ENCODE assay signal across 10 mouse cellular contexts in genomic region chr8:84125656-84126055, GRCm38 (mm10). TPM values are rescaled to one million over a fixed set of nuclear protein-coding genes. Genes with fewer than 3 reads are reported as not detected.
DNase-seq lines count a peak whose midpoint lies in the region; ATAC-seq and TF ChIP-seq lines count a peak whose summit lies in the region.
"Had no signal": no experiment of that assay in that cellular context is flagged by ENCODE, and none has a peak within 500 bp of the region (broad histone marks: within the 10 kb centered on the region; RNA-seq: fewer than 3 reads in every experiment).

Gene Podnl1, plus strand, starts transcription at chr8:84125989.

- H3K9me3 ChIP-seq in intestine, embryonic 14.5 days (ENCODE audit: control insufficient read depth, low read length) = no peaks in the 10 kb centered on the region
- no peaks in the 10 kb centered on the region for H3K9me3 ChIP-seq in intestine, postnatal 0 days (ENCODE audit: control insufficient read depth)
- H3K9me3 ChIP-seq: liver, embryonic 13.5 days had no signal

- no peak within 1 kb of the TSS for H3K4me2 ChIP-seq in intestine, embryonic 14.5 days (ENCODE audit: low read length)
- H3K4me2 ChIP-seq in intestine, postnatal 0 days (replicated peaks; ENCODE audit: low read depth) = no peak within 1 kb of the TSS
- H3K4me2 ChIP-seq: liver, embryonic 13.5 days had no signal

- no peaks in the 10 kb centered on the region for H3K36me3 ChIP-seq in intestine, embryonic 14.5 days (ENCODE audit: control insufficient read depth, insufficient read depth, low read length)
- H3K36me3 ChIP-seq in intestine, postnatal 0 days (ENCODE audit: control insufficient read depth, insufficient read depth) = no peaks in the 10 kb centered on the region
- H3K36me3 ChIP-seq: liver, embryonic 13.5 days had no signal

- no peaks in the 10 kb centered on the region for H3K27me3 ChIP-seq in intestine, embryonic 14.5 days (replicated peaks; ENCODE audit: control insufficient read depth, insufficient read depth, low read length)
- no peaks in the 10 kb centered on the region for H3K27me3 ChIP-seq in intestine, postnatal 0 days (replicated peaks; ENCODE audit: control insufficient read depth, insufficient read depth, low read length)

- H3K9ac ChIP-seq in intestine, embryonic 14.5 days (ENCODE audit: low read length) = no peak within 1 kb of the TSS
- no peak within 1 kb of the TSS for H3K9ac ChIP-seq in intestine, postnatal 0 days (ENCODE audit: low read depth, low read length)
- H3K9ac ChIP-seq: liver, embryonic 13.5 days had no signal

- H3K27ac ChIP-seq in intestine, embryonic 14.5 days (ENCODE audit: low read depth) = no peak within 1 kb of the TSS
- H3K27ac ChIP-seq in intestine, postnatal 0 days (ENCODE audit: low read depth, low read length) = no peak within 1 kb of the TSS
- H3K27ac ChIP-seq: liver, embryonic 13.5 days had no signal

- TF ChIP-seq CTCF in intestine, postnatal 0 days (IDR thresholded peaks at IDR 0.05; ENCODE audit: low read depth) = no peak

- 0 out of 2 replicates have a peak, but pooled peaks have one; percentile 48 for ATAC-seq in intestine, embryonic 14.5 days (replicated peaks; ENCODE audit: low FRiP score, low TSS enrichment, low read depth)
- no peak for ATAC-seq in intestine, postnatal 0 days
- ATAC-seq in CD4-positive, CD25-positive, alpha-beta regulatory T cell, adult 4 months = no peak
- ATAC-seq: forebrain, embryonic 16.5 days had no signal

- H3K4me1 ChIP-seq in intestine, embryonic 14.5 days (replicated peaks; ENCODE audit: control insufficient read depth, insufficient read depth, low read length) = no peaks in the 10 kb centered on the region
- no peaks in the 10 kb centered on the region for H3K4me1 ChIP-seq in intestine, postnatal 0 days (replicated peaks; ENCODE audit: control insufficient read depth, insufficient read depth, low read length)

- H3K4me3 ChIP-seq in intestine, embryonic 14.5 days (ENCODE audit: low read depth, low read length) = no peak within 1 kb of the TSS
- no peak within 1 kb of the TSS for H3K4me3 ChIP-seq in intestine, postnatal 0 days (ENCODE audit: low read depth, low read length)
- H3K4me3 ChIP-seq: liver, embryonic 13.5 days had no signal

- WGBS in intestine, embryonic 14.5 days = 38% methylated on average over 9 of the region's 9 CpGs
- 38% methylated on average over 9 of the region's 9 CpGs for WGBS in intestine, postnatal 0 days

- DNase-seq in intestine, embryonic 14.5 days (ENCODE audit: low spot score) = no peak
- DNase-seq in urinary bladder, postnatal 14 days (ENCODE audit: low spot score) = peak; percentile 19
- DNase-seq in urinary bladder, postnatal 10 days (ENCODE audit: low spot score) = no peak
- peak; percentile 38 for DNase-seq in induced T-regulatory cell, adult 2 months (ENCODE audit: low read depth)
- no peak for DNase-seq in spleen, postnatal 14 days (ENCODE audit: low spot score in 2 of 2)
- no peak for DNase-seq in right cerebral cortex, postnatal 14 days
- DNase-seq: liver, embryonic 13.5 days had no signal

RNA-seq across cellular contexts. Expression of gene Podnl1, which starts in this region (rescaled TPM):
- polyA plus RNA-seq in intestine, embryonic 14.5 days (2014; fragmentation: Nextera tagmentation; extraction: Ambion mirVana) = 0.46 and 0.49 TPM in 2 replicates
- polyA plus RNA-seq in intestine, postnatal 0 days (2015; fragmentation: Nextera tagmentation; extraction: Ambion mirVana) = 0.29 and 0.46 TPM in 2 replicates
- polyA plus RNA-seq in CD4-positive, CD25-positive, alpha-beta regulatory T cell, adult 4 months (2017; shearing (Covaris generic)) = 10 to 100 TPM in 1 of 2 experiments, 1 to 10 TPM in 1; 6.1 to 13.1 TPM
- polyA plus RNA-seq: liver, embryonic 13.5 days had no signal

Comparison
In these comparisons a context has a peak if more than half of its experiments do, and no peak if none do; other contexts are left out.
1. DNase-seq: peak in urinary bladder, postnatal 14 days (single experiment) and induced T-regulatory cell, adult 2 months (single experiment); none in intestine, embryonic 14.5 days (single experiment), urinary bladder, postnatal 10 days (single experiment), spleen, postnatal 14 days (0 of 2) and right cerebral cortex, postnatal 14 days (single experiment).
2. Peak in ATAC-seq in intestine, embryonic 14.5 days; RNA of the gene not detected or under 1 TPM.